Mouse (Mus musculus) thymus, postnatal 10 days (tissue): ENCODE results near the gene Tfcp2l1.
"Not testable (repeated sequence)": the region's sequence is repeated elsewhere in the genome, so short reads cannot be mapped to it uniquely, and the experiment has no call there.

Experiments used
- DNase-seq, 2 experiments: peaks; one replicate each; pipeline ENCODE4 v3.0.0; 2021; ENCODE audit warnings: low spot score in 2 of 2

The Tfcp2l1 gene

DNA sequence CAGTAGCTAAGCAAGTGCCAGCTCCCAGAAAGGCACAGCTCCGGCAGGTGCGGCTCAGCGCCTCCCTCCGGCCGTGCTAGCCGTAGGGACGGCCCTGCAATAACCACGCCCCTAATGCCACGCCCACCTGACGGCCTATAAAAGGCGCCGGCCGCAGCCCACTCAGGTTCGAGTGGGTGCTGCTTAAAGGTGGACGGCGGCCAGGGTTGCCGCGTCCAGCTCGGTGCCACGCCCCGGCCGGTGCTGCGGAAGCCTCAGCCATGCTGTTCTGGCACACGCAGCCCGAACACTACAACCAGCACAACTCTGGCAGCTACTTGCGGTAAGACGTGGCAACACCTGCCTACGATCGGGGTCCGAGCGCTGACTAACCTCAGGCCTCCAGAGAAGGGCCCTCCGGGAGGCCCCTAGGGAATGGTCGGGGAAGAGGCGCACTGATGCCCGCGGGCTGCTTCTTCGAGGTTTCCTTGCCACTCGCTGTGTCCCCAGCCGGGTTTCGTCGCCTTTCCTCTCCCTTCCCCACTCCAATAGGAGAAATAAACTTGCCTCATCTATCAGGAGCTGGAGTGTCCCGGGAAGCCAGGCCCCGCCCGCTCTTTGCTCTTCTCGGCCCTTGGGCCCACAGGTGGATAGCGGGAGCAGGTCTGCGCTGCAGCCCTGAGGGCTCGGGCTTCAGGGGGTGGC is at the start of gene Tfcp2l1:
TSS of gene Tfcp2l1 (plus strand) at position 165 of the 684 bp plus-strand sequence.
- no peak for DNase-seq

DNA sequence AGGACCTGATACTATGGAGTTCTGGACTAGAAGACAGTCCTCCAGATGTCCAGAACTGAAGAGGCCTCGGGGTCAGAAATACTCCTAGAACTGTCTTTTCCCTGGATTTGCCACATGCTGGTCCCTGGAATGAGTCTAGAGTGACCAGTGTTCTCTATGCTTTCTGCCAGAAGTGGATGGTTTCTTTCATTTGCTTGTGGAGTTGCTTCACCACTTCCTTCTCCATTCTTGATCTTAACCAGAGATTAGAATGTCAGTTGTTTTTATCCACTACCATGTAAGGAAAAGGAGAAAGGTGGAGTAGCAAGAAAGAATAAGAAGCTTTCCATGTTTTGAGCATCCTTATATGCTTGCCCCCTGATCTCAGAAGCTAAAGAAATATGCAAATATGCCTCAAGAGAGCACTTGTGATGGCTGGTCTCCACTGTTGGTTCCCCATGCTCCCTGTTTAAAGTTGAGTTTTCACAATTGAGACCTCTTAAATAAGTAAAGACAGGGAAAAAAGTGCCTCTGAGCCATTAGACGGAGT is 47.5 kb upstream of the Tfcp2l1 start:
- no peak for DNase-seq

DNA sequence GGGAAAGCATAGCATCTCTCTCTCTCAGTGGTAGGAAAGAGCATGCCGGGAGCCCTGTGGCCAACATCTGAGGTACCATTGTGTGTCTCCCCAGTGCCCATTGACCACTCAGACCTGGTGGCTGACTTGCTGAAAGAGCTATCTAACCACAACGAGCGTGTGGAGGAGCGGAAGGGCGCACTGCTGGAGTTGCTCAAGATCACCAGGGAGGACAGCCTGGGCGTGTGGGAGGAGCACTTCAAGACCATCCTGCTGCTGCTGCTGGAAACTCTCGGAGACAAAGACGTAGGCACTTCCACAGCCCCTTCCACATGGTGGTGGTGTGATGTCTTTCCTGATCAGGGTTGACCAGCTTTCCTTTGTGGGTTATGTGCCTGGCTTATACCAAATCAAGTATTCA is 46.6 kb upstream of the Tfcp2l1 start:
- no peak for DNase-seq

DNA sequence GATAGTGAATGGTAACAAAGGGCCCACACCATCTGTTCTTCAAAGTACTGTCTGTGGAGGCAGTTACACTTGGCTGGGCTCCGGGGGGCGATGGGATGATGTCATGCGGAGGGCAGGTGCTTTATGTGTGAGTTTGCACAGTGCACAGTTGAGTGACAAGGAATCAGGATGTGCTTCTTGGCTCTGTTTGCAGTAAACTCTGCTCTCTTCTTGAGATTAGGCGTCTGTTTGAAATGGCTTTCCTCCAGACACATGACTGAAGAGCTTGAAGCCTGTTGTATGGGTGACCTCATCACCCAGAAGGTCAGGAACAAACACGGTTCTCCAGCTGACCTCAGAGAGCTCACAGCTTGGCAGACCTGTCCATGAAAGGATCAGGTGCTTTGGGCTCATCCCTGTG is 38.0 kb upstream of the Tfcp2l1 start:
- DNase-seq: no peak

DNA sequence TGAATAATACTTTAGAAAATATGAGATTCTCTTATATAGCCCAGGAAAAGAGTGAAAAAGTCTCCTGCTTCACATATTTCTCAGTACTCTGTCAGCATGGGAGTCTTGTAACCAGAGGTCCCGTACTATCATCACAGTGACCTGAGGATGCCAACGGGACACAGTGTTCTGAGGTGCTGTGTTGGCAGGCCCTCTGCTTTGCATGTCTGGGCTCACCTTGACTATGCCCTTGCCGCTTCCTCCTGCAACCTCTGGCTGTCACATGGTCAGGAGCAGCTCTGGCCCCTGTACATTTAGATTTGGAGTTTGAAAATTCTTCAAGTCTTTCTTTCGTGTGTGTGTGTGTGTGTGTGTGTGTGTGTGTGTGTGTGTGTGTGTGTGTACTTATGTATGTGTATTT is 34.8 kb upstream of the Tfcp2l1 start:
- no peak for DNase-seq

DNA sequence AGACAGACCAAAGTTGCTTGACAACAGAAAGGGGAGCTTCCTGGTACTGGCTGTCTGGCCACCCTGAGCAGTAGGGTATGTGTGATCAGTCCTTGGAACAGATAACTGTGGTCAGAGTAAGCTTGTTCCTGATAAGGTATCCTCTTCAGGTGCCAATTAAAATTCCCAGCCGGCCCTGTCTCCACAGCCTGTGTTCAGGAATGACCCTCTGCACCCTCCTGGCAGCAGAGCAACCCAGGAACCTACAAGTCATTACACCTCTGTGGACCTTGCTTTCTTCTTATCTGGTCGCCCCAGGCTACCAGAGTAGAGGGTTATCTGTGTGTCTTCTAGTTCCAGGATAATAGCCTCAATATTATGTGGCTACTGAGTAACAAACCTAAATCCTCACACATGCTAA is 32.4 kb upstream of the Tfcp2l1 start:
- DNase-seq: no peak

DNA sequence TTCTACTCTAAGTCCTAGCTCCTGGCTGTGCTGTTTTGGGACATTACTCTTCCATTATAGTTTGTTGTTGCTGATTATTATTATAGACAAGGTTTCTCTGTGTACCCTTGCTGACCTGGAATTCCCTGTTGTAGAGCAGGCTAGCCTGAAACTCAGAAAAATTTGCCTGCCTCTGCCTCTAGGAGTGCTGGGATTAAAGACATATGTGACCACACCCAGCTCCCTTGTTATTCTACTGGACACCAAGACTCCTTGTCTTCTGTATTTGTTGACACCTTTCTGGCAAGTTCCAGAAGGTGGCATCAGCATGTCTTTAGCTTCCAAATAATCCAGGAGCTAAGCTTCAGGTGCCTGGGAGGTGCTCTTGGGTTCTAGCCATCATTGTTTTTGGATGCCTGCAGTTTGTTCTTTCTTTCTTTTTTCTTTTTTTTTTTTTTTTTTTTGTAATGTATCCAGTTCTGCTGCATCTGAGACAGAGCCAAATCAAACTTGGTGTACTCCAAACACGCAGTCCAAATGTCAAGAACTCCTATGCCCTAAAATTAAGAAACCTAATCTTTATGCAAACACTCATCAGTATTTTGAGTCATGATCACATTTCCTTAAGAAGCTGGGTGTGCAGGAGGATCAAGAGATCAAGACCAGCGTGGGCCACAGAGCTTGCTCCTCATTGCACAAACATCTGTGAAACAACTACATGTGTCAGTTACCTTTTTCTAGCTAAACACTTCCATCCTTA is 30.1 kb upstream of the Tfcp2l1 start:
- DNase-seq: no peak

DNA sequence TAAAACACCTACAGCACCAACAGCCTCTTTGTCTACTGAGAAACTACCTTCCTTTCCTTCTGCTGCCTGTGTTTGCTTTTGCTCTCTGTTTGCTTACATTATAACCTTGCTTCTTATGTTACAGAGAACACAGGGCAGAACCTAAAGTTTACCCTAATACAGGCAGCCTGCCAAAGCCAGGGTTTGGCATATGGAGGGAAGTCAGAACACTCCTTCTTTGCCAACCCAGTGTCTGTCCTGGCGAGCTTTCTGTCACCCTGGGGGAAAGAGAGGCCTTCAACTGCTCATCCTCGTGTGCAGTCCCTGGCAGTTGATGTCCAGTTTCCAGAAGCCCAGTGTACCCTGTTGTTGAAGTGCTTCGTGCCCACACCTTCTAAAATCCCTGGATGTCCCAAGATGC is 29.4 kb upstream of the Tfcp2l1 start:
- no peak for DNase-seq

DNA sequence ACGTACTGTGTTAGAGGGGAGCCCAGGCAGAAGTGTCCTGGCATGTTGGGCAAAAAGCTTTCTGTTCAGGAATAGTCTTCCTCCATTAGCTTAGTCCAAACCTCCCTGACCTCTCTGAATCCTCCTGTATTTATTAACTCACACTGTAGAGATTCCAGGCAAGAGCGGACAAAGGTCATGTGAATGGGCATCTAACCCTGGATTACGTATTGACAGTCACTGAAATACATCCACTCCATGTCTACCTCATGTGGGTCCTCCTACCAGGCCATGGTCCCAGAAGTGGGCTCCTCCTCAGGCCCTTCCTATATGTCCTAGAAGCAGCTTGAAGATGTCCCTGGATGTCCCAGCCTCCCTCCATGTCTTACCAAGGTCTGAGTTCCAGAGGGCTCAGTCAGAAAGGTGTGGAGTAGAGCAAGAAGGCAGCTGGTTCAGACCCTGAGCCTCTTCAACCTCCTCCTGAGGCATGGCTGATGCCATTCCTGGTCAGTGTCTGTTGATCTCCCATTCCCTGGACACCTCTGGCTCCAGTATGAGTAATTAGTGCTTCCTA is 14.0 kb upstream of the Tfcp2l1 start:
- no peak for DNase-seq

DNA sequence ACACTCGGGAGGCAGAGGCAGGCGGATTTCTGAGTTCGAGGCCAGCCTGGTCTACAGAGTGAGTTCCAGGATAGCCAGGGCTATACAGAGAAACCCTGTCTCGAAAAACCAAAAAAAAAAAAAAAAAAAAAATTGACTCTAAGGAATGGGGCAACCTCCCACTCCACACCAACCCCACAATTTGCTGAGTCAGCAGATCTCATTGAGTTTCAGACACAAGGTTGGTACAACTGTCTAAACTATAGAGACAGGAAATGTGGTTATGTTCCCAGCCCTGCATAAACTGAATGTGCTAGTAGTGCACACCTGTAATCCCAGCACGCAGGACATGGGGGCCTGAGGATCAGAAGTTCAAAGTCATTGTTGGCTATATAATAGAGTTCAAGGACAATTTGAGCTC is 6.7 kb upstream of the Tfcp2l1 start:
- DNase-seq: not testable (repeated sequence)

DNA sequence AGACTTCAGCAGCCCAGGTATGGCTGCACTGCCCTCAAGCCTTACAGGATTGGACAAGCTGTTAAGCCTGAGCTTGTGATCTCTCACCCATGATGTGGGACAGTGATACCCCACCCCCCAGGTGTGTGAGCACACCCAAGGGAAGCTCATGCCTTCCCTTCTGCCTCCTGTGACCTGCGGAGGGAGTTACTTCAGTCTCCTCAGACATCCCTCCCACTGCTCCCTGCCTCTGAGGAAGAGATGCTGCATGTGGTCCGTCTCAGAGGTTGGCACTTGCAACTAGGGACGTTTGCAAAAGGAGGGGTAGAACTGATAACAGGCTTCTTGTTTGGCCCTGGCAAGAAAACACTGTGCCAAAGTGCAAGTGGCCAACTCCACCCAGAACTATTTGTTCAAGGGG is 4.9 kb upstream of the Tfcp2l1 start:
- no peak for DNase-seq

DNA sequence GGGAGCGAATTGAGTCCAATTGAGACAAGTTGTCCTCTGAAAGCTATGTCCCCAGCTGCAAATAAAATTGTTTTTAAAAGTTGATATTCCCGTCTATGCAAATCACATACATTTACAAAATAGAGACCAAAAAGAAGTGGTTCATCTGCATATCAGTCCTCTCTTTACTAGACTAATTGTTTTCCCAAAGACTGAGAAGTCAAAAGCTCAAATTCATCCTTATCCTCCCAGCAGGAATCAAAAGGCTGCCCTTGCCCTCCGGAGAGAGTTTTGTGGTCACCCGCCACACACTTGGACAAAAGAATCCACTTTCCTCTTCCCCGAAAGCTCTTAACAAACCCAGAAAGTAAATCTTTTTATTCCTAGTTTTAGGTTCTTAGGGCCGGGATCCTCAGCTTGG is 2.3 kb upstream of the Tfcp2l1 start:
- DNase-seq: no peak

DNA sequence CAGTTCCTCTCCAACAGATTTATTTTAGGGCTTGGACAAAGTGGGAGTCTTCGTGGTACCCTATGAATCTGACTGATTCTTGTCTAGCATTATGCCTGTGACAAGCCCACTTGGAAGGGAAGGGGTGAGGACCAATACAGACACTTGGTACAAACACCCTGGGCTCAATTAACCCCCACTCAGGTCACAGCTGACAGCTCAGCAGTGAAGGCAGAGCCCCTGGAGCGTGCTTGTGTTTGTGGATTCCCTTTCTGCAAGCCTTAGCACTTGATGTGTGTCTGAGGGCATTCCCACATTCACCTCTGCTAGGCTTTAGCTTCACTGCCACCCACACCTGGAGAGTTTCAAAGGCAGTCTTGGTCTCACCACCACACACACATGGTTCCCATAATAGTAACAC is 1.8 kb upstream of the Tfcp2l1 start:
- no peak for DNase-seq

DNA sequence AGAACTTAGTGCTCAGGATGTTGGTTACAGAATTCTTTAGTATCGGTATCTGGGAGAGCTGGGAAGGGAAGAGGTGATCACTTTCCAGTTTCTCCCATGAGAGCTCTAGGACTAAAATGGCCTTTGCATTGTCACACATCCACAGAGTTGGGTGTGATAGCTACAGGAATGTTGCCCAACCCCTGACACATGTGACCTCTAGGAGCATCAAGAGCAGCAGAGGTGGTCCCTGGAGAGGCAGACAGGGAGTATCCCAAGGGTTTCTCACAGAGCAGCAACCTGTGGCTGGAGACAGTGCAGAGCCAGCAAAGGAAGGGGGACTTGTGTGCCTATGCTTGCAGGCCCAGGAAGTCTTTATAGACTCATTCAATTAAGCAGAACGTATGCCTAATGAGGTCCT is 1.3 kb upstream of the Tfcp2l1 start:
- no peak for DNase-seq

DNA sequence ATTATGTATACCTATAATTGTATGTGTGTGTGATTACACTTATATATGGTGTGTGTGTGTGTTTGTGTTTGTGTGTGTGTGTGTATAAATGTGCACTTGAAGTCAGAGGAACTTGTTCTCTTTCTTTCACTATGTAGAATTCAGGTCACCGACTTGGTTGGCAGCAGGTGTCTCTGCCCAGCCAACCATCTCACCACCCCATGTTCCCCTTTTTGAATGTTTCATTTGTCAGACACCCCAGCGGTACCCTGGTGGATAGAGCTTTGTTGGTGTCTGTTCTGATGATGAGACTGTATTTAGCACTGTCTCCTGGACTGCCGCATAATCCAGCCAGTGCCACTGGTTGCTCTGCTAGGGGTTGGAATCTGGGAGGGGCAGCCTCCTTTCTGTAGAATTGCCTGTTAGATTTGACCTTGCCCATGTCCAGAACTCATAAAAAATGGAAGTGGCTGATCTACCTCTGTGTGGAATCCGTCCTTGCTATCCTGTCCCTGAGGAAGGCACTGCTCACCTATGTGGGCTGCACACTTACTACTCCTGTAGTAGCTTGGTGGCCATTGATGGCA is 5.8 kb downstream of the Tfcp2l1 start:
- no peak for DNase-seq

DNA sequence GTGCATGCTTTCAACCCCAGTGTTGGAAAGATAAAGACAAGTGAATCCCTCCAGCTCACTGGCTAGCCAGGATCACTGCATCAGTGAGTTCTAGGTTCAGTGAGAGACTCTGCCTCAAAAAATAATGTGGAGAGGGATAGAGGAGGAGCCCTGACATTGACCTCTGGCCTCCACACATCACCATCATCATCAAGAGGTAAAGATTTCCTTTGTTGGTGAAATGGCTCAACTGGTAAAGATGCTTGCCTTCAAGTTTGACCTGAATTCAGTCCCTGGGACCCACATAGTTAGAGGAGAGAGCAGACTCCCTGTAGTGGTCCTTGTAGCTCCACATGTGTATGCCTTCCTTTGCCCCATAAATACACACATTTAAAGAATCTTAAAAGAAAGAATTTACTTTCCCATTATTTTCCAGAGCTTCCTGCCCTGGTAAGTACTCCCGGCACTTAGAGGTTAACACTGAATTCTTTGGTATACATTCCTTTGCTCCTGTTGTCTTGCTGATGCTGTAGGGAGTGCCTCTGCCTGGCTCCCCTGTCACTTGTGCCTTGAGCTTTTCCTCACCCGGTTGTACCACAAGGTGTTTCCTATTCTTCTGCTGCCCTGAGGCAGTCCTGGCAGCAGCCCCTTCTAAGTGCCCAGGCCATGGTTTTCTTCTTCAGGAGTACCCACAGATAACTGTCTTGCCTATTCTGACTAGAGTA is 14.7 kb downstream of the Tfcp2l1 start:
- no peak for DNase-seq

DNA sequence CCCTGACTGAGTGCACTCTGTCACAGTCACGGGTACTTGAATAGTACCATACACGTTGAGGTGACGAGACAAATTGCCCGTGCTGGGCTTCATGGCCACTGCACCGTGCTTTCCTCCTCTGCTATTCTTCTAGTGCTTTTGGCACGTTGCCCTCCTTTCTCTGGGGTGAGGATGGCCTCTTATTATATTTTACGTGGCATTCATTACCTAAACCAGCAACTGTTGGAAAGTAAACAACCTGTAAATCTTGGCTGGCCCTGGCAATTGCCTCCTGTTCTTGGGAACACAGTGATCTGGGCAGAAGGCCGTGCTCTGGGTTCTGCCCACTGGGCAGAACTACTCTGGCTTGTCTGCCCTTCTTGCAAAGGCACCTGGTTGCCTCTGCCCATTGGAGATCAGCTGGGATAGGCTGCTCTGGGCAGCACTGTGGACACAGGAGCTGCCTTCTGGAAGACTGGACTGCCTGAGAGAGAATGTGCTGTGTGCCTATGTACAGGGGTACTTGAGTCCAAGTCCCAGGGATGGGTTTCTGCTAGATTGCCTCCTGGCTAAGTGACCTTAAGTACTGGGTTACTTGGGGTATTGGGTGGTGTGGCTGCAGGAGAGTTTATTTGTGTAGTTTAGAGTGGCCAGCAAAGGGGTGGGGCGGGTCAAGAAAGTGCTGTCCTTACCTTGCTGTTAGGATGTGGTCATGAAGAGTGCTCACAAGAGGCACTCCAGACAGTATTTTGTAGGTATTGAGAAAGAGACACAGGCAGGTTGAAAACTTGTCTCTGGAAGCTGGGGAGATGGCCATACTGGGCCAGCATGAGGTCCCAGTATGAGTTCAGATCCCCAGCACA is 15.6 kb downstream of the Tfcp2l1 start:
- DNase-seq: no peak

DNA sequence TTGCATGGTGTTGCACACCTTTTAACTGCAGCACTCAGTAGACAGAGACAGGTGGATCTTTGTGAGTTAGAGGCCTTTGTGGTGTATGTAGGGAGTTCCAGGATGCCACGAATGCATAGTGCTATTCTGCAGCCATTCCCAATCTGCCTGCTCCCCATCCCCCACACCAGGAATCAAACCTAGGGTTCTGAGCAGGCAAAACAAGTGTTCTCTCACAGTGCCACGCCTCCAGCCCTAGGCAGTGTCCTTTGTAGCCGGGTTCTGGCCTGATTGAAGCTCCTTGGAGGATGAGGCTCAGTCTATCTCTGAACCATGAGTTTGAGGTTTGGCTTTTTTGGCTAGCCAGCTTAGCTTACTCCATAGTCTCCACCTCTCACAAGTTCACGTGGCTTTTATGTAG is 18.0 kb downstream of the Tfcp2l1 start:
- no peak for DNase-seq

DNA sequence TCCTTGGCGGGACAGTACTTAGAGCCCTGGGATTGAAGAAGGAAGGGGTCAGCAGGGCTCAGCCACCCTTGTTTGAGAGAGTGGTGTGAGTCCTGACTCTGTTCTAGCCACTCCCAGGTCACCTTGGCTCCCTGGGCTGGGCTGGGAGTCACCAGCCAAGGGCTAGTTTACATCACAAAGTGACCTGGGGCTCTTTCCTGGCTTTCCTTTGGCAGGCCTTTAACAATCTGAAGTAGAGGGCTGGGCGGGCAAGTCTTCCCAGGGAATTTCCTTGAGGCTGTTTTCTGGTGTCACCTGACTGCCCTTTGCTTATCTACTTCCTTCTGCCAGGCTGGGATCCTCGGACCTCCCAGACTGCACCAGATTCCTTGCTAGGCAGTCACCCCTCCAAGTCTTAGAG is 20.3 kb downstream of the Tfcp2l1 start:
- no peak for DNase-seq

DNA sequence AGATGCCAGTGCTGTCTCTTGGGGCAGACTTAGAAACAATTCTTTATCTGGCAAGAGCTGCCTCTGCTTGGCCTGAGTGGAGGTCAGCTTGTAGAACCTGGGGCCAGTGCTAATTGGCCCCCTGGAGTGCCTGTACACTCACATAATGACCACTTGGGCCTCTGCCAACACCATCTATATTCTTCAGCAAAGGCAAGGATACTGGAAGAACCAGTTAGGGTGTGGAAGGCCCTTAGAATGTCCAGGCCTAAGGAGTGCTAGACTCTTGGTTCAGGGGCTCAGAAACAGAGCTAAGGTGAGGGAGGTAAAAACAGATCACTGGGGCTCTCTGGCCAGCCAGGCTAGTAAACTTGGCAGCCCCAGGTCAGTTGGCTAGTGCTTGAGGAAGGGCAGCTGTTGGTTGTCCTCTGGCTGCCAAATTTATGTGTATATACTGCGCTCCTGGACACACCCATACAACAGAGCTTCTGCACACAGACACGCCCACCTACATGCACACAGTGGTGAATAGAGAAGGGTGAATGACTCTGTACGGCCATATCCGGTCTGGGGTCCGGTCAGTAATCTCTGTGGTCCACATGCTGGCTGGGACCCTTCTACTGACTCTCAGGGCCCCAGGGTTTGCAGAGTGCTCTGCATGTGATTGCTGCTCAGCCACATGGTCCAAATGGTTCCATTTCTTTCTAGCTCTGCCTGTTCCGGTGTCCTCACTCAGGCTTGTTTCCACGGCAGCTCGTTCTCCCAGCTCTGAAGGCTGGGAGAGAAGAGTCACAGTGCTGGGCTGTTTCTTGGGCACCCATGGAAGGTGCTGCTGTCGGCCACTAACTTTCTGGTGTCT is 22.4 kb downstream of the Tfcp2l1 start:
- no peak for DNase-seq
